Mouse (Mus musculus) hindbrain, postnatal 0 days (tissue): ENCODE measurements around the gene Kmt2e. TPM values are rescaled to one million over a fixed set of nuclear protein-coding genes. Genes with fewer than 3 reads are reported as not detected.
A peak's percentile ranks its signal among the peaks of the same experiment; 100 is the strongest.

Experiments
- ATAC-seq: fragments of 200-750 bp; cut with Nextera tagmentation; 2 replicates; pipeline ENCODE4 v1.8.0; 2017; ENCODE audit warnings: mild to moderate bottlenecking, moderate TSS enrichment, moderate library complexity
- DNase-seq: peaks from one replicate; pipeline ENCODE4 v3.0.0-alpha.2; 2015; ENCODE audit warnings: low spot score
- H3K27ac ChIP-seq: fragments of 300-500 bp; sonication (generic); 2 replicates; pipeline ENCODE4 v1.5.1; 2014; ENCODE audit warnings: mild to moderate bottlenecking
- H3K27me3 ChIP-seq: fragments of 300-500 bp; sonication (generic); 2 replicates; pipeline ENCODE4 v1.6.1; 2014; ENCODE audit warnings: low read length, mixed read lengths; ENCODE audit not compliant: insufficient read depth
- H3K36me3 ChIP-seq: fragments of 300-500 bp; sonication (generic); 2 replicates; pipeline ENCODE4 v1.6.1; 2014; ENCODE audit warnings: low read length, mixed read lengths; ENCODE audit not compliant: insufficient read depth
- H3K4me1 ChIP-seq: fragments of 300-500 bp; sonication (generic); 2 replicates; pipeline ENCODE4 v1.6.1; 2014; ENCODE audit warnings: antibody characterized with exemption, low read length, mixed read lengths; ENCODE audit not compliant: insufficient read depth
- H3K4me2 ChIP-seq: fragments of 300-500 bp; sonication (generic); 2 replicates; pipeline ENCODE4 v1.6.1; 2014; ENCODE audit warnings: low read depth, mild to moderate bottlenecking, low read length, moderate library complexity, mixed read lengths
- H3K4me3 ChIP-seq: fragments of 300-500 bp; sonication (generic); 2 replicates; pipeline ENCODE4 v1.5.1; 2014; ENCODE audit warnings: low read length
- H3K9ac ChIP-seq: fragments of 300-500 bp; sonication (generic); replicated peaks from 2 replicates; pipeline ENCODE4 v1.6.1; 2014; ENCODE audit warnings: mild to moderate bottlenecking, low read length, moderate library complexity, mixed read lengths
- H3K9me3 ChIP-seq: fragments of 300-500 bp; sonication (generic); 2 replicates; pipeline ENCODE4 v1.6.1; 2016; ENCODE audit warnings: low read length, mixed read lengths
- CTCF ChIP-seq: IDR thresholded peaks from 2 replicates; pipeline ENCODE4 v1.5.1; 2016; ENCODE audit warnings: antibody characterized with exemption, control low read depth, low read depth
- WGBS: fragments of 180-500 bp; shearing (Covaris S2); extraction: QIAGEN DNeasy Blood & Tissue Kit; methylation state at CpG from one replicate; pipeline ENCODE4 v1.1.7; 2014; 5-methylcytosine and 5-hydroxymethylcytosine counted together
- polyA plus RNA-seq: library from polyadenylated mRNA; unstranded; fragments of >200 nt; fragmentation: Nextera tagmentation; extraction: Ambion mirVana; gene quantifications from 2 replicates; pipeline ENCODE4 v1.2.1, GENCODE M21; 2015
- total RNA-seq: library from RNA; depleted of rRNA; stranded (reverse); fragments of >200 nt; gene quantifications from 2 replicates; pipeline ENCODE4 v1.2.3, GENCODE M21; 2014

The Kmt2e gene
- total and polyA plus RNA-seq, 2 experiments from 2014 or later, result 51.2 to 119 TPM

DNA sequence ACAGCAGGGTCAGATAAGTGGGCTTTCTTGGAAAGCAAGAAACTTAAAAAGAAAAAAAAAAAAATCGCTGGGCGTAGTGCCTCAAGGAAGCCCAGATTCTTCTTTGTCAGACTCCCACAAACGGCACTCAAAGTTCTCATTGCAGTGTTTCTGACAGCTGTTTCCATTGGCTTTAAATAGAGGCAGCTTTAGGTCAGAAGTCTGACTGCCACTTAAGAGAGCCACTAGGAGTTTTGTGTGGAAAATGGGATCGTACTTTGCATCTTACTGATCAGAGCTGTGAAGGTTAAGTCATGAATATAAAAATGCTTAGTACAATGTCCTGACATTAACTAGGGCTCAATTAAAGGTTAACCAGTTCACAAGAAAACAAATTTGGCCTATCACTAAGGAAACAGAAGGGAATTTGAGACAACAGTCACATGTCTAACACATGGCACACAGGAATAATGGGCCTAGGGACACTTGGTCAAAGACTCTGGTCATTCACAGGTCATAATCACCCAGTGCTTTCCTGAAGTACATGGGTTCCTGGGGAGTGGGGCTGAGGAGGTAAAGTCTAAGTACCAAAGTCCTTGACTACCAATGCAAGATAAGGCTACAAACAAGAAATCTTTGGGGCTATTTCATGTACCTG lies 19.6 kb upstream of the Kmt2e start:
- H3K9me3 ChIP-seq, result no peaks in the 10 kb centered on the region
- H3K27me3 ChIP-seq, result no peaks in the 10 kb centered on the region
- H3K36me3 ChIP-seq, result no peaks in the 10 kb centered on the region
- peaks cover 44% of the 10 kb centered on the region for H3K4me1 ChIP-seq
- peak overlapping the region; percentile 11; the same call in 1 of the 2 replicates for H3K4me2 ChIP-seq
- H3K9ac ChIP-seq, result no peak overlapping the region; the same call in 1 of the 2 replicates
- H3K4me3 ChIP-seq, result no peak overlapping the region
- no peak for DNase-seq
- TF ChIP-seq CTCF, result no peak
- WGBS, result 12% methylated on average over 4 of the region's 4 CpGs
- H3K27ac ChIP-seq, result peak overlapping the region; percentile 76
- no peak for ATAC-seq

DNA sequence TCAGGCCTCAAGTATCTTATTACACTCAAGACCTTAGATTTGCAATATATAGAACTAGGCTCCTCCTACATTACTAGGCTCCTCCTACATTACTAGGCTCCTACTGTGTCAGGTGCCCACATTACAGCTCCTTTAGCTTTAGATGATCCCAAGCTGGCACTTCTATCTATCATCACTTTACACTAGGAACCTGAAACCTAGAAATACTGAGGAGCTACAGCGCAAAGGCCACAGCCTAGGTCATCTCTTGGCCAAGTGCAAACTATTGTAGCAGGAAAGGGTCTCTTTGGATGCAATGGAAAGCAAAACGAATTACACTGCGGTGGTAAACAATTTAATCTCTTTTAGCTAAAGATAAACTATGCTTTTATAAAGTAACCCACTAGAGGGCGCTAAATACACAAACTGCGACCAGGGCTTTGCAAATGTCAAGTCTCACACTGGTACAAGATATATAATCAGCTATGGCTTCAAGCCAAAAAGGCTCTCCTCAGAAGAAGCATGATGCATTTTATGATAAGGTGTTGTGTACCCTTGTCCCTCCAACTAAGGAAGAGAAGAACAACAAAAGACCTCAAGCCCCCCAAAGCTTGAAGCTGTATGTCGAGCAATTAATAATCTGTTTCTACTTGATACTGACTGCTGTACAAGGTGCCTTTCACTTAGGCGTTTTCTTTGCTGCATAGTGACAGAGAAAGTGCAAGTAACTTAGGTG lies 18.5 kb upstream of the Kmt2e start:
- Histone ChIP-seq H3K9ac (no peak overlapping the region), H3K27ac (peak overlapping the region; percentile 76), H3K36me3 (no peaks in the 10 kb centered on the region), H3K4me3 (no peak overlapping the region), H3K4me2 (peak overlapping the region; percentile 33), H3K9me3 (no peaks in the 10 kb centered on the region), H3K4me1 (peaks cover 45% of the 10 kb centered on the region), H3K27me3 (no peaks in the 10 kb centered on the region)
- WGBS, result 20% methylated on average over 7 of the region's 7 CpGs
- peak; percentile 81 for TF ChIP-seq CTCF
- DNase-seq, result peak; percentile 93
- peak; percentile 50 for ATAC-seq

DNA sequence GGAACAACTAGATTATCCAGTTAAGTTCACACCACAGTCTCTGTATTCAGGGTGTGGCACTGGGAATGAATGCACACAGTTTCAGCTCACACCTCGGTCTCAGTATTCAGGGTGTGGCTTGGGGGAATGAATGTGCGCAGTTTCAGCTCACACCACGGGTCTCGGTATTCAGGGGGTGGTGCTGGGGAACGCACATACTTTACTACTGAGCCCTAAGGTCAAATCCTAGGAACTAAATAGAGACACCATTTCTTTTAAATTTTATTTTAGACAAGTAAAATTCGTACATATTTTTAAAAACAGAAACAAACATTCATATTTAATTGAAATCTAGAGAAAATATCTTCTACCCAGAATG lies 18.0 kb upstream of the Kmt2e start:
- 41% methylated on average over 6 of the region's 6 CpGs for WGBS

DNA sequence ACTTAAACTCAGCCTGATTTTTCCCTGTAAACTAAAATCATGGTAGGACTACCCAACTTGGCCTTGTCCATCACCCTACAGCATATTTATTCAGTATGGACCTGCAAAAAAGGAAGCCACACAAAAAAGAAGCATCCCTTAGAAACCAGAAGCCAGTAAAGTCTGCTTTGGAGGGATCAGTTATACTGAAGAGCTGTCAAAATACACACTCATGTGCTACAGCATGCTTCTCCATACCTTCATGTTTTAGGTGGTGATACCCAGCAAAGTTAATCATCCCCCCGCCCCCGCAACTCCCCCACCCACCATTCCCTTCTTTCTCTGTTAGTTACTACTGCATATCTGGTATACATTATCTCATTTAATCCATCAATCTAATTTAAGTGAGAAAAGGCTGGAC lies 16.5 kb upstream of the Kmt2e start:
- Histone ChIP-seq H3K27ac (peak overlapping the region; percentile 98), H3K4me2 (peak overlapping the region; percentile 78), H3K36me3 (no peaks in the 10 kb centered on the region), H3K4me3 (peak overlapping the region; percentile 63), H3K4me1 (peaks cover 40% of the 10 kb centered on the region), H3K9me3 (no peaks in the 10 kb centered on the region), H3K27me3 (no peaks in the 10 kb centered on the region), H3K9ac (peak overlapping the region; percentile 81)
- no peak for ATAC-seq
- 59% methylated on average over 2 of the region's 2 CpGs for WGBS
- no peak for DNase-seq
- no peak for TF ChIP-seq CTCF

More for the DNA sequence above, 18.0 kb upstream of the Kmt2e start:
- no peak for TF ChIP-seq CTCF
- no peak for DNase-seq
- Histone ChIP-seq H3K27me3 (no peaks in the 10 kb centered on the region), H3K27ac (peak overlapping the region; percentile 76), H3K36me3 (no peaks in the 10 kb centered on the region), H3K9me3 (no peaks in the 10 kb centered on the region), H3K4me3 (no peak overlapping the region), H3K4me2 (peak overlapping the region; percentile 33), H3K4me1 (peaks cover 45% of the 10 kb centered on the region), H3K9ac (no peak overlapping the region)
- no peak for ATAC-seq

DNA sequence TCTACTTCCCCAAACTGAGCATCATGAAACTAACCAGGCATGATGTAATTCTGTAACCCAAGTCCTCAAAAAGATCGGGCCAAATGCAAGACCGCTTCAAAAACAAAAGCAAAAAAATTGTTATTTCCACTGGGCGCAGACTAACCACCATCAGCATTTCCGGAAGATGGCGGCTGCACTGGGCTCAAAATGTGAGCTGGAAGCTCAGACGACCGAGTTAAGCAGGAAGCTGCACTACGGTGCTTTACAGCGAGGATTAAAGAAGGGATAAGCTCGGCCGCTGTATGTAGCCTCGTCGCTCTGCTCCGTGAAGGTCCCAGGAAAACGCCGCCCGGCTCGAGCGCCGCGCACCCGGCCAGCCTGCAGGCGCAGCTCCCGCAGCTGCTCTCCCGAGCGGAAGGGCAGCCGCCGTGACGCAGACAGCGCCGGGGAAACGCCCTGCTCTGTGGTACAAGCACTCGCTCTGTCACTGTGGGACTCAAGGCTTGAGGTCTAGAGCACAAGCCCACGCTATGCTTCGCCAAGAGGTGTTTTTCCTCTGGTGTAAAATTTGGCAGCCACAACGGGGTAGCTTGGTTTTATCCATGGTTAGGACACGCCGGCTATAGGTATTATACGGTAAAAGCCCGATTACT lies 16.0 kb upstream of the Kmt2e start:
- no peaks in the 10 kb centered on the region for H3K27me3 ChIP-seq
- ATAC-seq (peak; percentile 87), DNase-seq (peak; percentile 90)
- H3K4me1 ChIP-seq, result peaks cover 35% of the 10 kb centered on the region
- H3K4me3 ChIP-seq, result peak overlapping the region; percentile 63
- peak overlapping the region; percentile 81 for H3K9ac ChIP-seq
- peak overlapping the region; percentile 98 for H3K27ac ChIP-seq
- TF ChIP-seq CTCF, result no peak; the same call in 1 of the 2 replicates
- peak overlapping the region; percentile 78 for H3K4me2 ChIP-seq
- 2% methylated on average over 40 of the region's 40 CpGs for WGBS
- H3K36me3 ChIP-seq, result no peaks in the 10 kb centered on the region
- no peaks in the 10 kb centered on the region for H3K9me3 ChIP-seq

DNA sequence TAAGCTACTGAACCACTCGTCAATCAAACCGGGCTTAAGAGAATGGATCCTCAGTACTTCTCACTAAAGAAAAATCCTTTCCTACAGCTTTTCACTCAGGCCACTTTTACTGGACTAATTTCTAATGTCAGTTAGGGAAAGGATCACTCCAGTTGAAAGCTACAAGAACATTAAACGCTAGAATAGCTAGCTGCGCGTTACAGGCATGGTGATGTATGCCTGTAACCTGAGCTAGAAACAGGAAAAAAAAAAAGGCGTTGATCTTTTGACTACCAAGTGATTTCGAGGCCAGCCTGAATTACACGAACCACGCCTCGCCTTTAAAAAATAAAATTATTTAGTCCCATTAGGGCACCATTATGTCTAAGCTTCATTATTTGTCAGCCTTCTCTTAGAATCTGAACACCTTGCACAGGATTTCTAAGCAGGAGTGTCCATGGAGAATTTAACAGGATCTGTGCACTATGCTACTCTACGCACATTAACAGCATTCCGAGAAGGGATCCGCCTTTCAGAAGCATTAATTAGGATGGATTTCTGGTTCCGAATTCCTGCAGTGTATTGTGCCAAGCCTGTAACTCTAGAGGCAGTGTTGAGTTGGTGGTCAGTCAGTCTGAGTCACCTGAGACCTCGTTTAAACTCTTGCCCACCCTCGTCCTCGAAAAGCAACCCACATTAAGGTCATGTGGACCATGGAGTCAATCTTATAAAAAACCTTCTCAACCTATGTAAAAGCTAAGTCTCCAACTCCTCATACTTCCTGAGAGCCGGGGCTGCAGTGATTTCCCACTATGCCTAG lies 15.2 kb upstream of the Kmt2e start:
- TF ChIP-seq CTCF, result peak; percentile 49
- Histone ChIP-seq H3K9ac (peak overlapping the region; percentile 81), H3K9me3 (no peaks in the 10 kb centered on the region), H3K27me3 (no peaks in the 10 kb centered on the region), H3K27ac (peak overlapping the region; percentile 98), H3K4me3 (peak overlapping the region; percentile 63), H3K4me1 (peaks cover 27% of the 10 kb centered on the region), H3K4me2 (peak overlapping the region; percentile 78), H3K36me3 (no peaks in the 10 kb centered on the region)
- ATAC-seq, result peak; percentile 25; the same call in 1 of the 2 replicates
- DNase-seq, result peak; percentile 60
- 3% methylated on average over 18 of the region's 18 CpGs for WGBS
